Mouse (Mus musculus) frontal cortex, postnatal 25 days (tissue): ENCODE results near the gene Hist1h4h.
A peak's percentile ranks its signal among the peaks of the same experiment; 100 is the strongest.
"Not testable (repeated sequence)": the region's sequence is repeated elsewhere in the genome, so short reads cannot be mapped to it uniquely, and the experiment has no call there.

Experiments
- DNase-seq, 2 experiments: peaks; one replicate each; pipeline ENCODE4 v3.0.0; 2022; ENCODE audit warnings: low spot score in 2 of 2

The Hist1h4h gene

GRCm38 (mm10) chr13:23534368-23535131 lies 3.7 kb downstream of the Hist1h4h start:
- DNase-seq = no peak

GRCm38 (mm10) chr13:23535137-23536075 lies 4.6 kb downstream of the Hist1h4h start, which contains the start of gene Hist1h3g:
Gene Hist1h3g, plus strand, starts transcription at chr13:23535422.
- DNase-seq = peak; percentile 78 to 82

- DNase-seq = no peak
These were observed 5.4 kb downstream of the Hist1h4h start for GRCm38 (mm10) chr13:23536076-23536822.

GRCm38 (mm10) chr13:23537006-23537710 lies 6.3 kb downstream of the Hist1h4h start:
- no peak for DNase-seq

GRCm38 (mm10) chr13:23538249-23538648 lies 7.4 kb downstream of the Hist1h4h start:
- no peak for DNase-seq

- DNase-seq = not testable (repeated sequence)
These were observed 9.0 kb downstream of the Hist1h4h start for GRCm38 (mm10) chr13:23539821-23540220.

- no peak for DNase-seq
These were observed 10.6 kb downstream of the Hist1h4h start for GRCm38 (mm10) chr13:23541497-23541896.

GRCm38 (mm10) chr13:23542225-23542980 lies 11.6 kb downstream of the Hist1h4h start:
- DNase-seq = not testable (repeated sequence)

GRCm38 (mm10) chr13:23542999-23543607 lies 12.3 kb downstream of the Hist1h4h start, which contains the start of gene Hist1h2bh:
Gene Hist1h2bh, minus strand, starts transcription at chr13:23543392.
- peak in 1 of 2 experiments; percentile 44 for DNase-seq

- DNase-seq = peak; percentile 49 to 66
These were observed 13.3 kb downstream of the Hist1h4h start, which contains the start of gene Hist1h3f for GRCm38 (mm10) chr13:23543965-23544786. Gene Hist1h3f, plus strand, starts transcription at chr13:23544052.

GRCm38 (mm10) chr13:23544787-23545120 lies 13.9 kb downstream of the Hist1h4h start:
- DNase-seq = not testable (repeated sequence)

- DNase-seq = no peak
These were observed 15.8 kb downstream of the Hist1h4h start for GRCm38 (mm10) chr13:23546694-23547093.

- DNase-seq = no peak
These were observed 19.9 kb downstream of the Hist1h4h start for GRCm38 (mm10) chr13:23550761-23551145.

GRCm38 (mm10) chr13:23551146-23551834 lies 20.4 kb downstream of the Hist1h4h start, which contains the start of gene Hist1h4f:
Gene Hist1h4f, minus strand, starts transcription at chr13:23551648.
- DNase-seq = peak; percentile 83 to 87

- no peak for DNase-seq
These were observed 21.4 kb downstream of the Hist1h4h start for GRCm38 (mm10) chr13:23551931-23552914.

GRCm38 (mm10) chr13:23552962-23553361 lies 22.1 kb downstream of the Hist1h4h start, which contains the start of gene Hist1h1d:
Gene Hist1h1d, plus strand, starts transcription at chr13:23553262.
- DNase-seq = no peak

- DNase-seq = no peak
These were observed 23.5 kb downstream of the Hist1h4h start for GRCm38 (mm10) chr13:23554393-23554792.
